Mouse (Mus musculus) right cerebral cortex, adult 18-20 months (tissue): ENCODE measurements at regions not wholly inside any gene's neighbourhood (a gene's known extent, or its start where the extent isn't known, plus 50 kb on each side); places are given as distances from the start of the nearest gene placed in this dataset.

ENCODE experiments used
- DNase-seq: peaks from one replicate; pipeline ENCODE4 v3.0.0; 2022; ENCODE audit warnings: mixed read lengths

DNA sequence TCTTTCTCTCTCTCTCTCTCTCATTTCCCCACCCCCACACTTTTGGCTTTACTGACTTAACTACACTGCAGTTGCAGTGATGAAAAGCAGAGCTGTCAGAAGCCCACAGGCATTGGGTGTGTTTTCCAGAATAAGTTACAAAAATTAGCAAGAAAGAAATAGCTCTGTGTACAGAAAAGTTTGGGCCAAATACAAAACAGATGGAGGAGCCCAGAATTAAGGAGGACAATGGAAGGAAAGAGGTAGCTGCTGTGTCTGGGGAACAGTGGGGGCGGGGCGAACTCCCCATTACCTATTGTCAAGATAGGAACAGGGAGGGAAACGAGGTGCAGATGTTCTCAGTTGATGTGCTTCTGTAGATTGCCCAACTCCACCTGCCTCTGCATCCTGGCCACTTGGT lies 267.4 kb upstream of the Slc30a5 start:
- no peak for DNase-seq

DNA sequence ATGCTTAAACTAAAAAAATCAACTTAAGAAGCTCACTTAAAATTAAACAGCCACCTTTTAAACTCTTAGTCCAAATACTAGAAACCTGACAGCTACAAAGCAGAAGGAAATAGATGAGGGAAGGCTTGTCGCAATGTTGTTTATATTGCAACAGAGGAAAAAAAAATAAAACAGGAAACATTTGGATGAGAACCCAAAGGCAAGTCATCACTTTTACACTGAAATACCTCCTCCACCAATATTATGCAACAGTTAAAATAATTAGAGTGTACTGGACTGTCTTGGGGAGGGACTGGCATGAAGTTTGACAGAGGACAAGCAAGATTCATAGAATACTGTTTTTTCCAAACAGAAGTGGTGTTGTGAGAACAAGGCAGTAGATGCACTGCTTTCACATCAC lies 263.6 kb upstream of the Slc30a5 start:
- no peak for DNase-seq

- no peak for DNase-seq
These were observed 263.0 kb upstream of the Slc30a5 start for GRCm38 (mm10) chr13:101096221-101096620.

- DNase-seq, result no peak
These were observed 262.0 kb upstream of the Slc30a5 start for GRCm38 (mm10) chr13:101095057-101095831.

- no peak for DNase-seq
These were observed 259.5 kb upstream of the Slc30a5 start for GRCm38 (mm10) chr13:101092743-101093131.

- DNase-seq, result peak; percentile 51
These were observed 259.0 kb upstream of the Slc30a5 start for GRCm38 (mm10) chr13:101092033-101092742.

GRCm38 (mm10) chr13:101085182-101085581 lies 252.0 kb upstream of the Slc30a5 start:
- DNase-seq, result no peak

DNA sequence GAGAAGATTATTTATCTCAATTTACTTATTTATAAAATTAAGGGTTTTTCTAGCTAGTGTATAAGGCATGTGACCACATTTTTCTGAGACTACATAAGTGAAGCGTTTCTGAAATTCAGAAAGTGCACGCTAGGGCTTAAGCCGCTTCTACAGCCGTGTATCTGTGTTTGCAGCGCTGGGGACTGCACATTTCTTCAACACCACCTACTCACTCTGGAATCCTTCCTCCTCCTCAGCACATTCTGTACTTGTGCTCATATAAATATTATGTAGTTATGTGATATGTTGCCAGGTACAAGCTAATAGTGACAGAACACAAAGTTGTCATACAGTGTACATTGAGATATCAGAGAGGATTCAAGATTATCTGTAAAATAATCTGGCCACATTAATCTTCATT lies 251.0 kb upstream of the Slc30a5 start:
- peak; percentile 14 for DNase-seq

DNA sequence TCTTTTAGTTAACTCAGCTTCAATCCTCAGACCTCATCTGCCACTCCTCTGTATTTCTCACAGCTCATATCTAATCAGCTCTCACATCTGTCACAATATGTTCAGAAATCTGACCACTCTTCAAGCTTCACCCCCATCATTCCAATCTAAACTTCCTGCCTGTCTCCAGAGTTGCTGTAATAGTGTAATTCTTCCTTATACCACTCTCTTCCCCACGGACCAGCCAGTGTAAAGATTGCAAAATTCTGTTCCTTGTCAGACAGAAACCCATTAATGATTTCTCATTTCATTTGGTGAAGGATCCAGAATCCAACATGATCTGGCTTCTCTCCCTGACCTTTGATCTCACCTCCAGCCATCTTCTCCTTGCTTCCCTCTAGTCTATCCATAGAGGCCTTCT lies 250.2 kb upstream of the Slc30a5 start:
- no peak for DNase-seq

GRCm38 (mm10) chr13:101068489-101068888 lies 235.3 kb upstream of the Slc30a5 start:
- no peak for DNase-seq

DNA sequence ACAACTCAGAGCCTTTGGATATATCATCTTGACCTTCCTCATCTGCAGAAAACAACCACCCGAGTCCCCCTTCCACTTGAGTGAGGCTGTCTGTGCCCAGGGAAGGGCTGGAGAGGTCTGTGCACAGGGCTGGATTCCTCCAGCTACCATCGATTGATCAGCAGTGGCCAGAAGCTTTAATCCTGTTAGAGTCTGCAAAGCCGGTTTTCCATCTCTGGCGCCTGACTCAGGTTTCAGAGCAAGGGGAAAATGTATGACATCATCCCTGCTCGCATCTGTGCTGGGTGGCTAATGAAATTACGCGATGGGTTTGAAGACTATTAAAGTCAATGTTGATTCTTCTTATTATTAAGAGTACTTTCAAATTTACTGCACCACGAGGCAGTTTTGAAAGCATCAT lies 229.4 kb upstream of the Slc30a5 start:
- no peak for DNase-seq

DNA sequence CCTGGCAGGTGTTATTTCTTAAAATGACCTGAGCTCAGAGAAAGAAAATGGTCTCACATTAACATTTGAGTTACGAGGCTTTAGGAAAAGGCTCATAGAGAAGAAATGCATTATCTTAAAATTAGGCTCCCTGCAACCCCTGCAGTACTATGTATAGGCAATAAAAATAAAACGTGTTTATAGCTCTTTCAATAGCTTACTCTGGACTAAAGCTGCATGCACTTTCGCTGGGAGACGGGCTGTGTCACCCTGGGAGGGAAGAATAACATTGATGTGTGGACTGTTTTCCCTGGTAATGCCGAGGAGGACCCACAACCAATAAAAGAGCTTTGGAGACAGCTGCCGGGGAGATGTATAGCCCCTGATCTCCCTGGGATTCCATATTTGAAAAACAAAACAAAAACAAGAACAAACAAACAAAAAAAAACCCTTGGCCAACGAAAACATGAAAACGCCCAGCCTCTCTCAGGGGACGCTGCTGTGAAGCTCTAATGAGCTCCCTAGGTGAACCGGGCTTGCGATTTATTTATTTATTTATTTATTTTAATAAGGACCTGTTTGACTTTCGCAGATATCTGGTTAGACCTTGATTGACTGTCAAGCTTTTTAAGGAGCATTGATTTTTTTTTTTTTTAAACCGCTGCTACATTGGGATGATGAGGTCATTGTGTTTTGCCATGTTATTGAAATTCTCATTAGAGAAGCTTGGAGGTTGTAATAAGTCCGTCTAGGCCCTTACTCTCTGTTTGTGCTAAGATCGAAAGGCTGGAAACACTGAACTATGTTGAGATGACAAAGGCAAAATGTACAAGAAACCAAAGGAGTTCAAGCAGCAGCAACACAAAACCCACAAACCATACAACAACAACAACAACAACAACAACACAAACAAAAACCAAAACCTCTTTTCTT lies 228.3 kb upstream of the Slc30a5 start:
- no peak for DNase-seq

- DNase-seq, result no peak
These were observed 216.3 kb upstream of the Slc30a5 start for GRCm38 (mm10) chr13:101049511-101049910.

DNA sequence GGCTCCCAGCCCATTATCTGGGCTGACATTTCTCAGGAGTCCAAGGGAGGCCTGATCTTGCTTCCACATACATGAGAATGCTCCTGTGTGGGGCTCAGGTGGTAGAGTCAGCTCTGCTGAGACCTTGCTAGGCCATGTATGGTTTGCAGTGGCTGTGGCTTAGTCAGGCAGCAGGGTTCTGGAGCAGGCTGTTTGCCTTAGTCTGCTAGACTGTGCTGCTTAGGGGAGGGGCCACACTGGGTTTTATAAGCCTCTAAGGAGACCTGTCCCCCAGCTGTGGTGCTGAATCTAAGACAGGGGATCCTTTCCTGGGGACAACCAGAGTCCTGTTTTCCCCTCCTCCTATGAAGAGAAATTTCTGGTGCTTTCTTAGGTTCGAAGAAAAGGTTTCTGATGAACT lies 199.4 kb upstream of the Slc30a5 start:
- no peak for DNase-seq

- no peak for DNase-seq
These were observed 192.8 kb upstream of the Slc30a5 start for GRCm38 (mm10) chr13:101026043-101026442.

DNA sequence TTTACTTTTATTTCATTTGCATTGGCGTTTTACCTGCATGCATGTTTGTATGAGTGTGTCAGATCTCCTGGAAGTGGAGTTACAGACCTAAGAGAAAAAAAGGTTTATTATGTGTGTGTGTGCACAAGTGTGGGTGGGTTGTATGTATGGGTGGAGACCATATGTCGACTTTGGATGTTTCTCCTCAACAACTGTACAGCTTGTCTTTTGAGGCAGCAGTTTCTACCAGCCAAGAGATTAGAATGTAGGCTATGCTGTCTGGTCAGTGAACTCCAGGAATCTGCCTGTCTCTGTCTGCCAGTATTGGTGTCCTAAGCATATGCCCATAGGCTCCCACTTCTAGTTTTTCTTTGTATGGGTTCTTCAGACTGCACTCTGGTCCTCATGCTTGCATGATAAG lies 192.3 kb upstream of the Slc30a5 start:
- DNase-seq, result peak; percentile 44

DNA sequence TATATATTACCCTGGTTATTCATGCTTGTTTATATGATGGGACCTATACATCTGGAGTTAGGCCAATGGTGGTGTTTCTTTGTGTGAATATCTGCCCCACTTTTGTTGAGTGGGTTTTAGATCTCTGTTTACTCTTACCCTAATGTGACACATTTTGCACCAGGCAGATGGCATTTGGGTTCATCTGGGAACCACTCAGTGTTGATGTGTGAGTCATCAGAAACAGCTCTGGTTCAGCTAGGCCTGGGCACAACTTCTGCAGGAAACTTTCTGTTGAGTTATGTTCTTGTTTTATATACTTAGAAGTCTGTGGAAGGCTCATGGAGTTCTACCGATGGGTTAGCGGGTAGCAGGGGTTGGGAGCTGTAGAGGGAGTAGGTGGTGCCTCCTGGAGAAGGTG lies 191.7 kb upstream of the Slc30a5 start:
- DNase-seq, result peak; percentile 58

GRCm38 (mm10) chr13:101019272-101019676 lies 186.0 kb upstream of the Slc30a5 start:
- DNase-seq, result no peak

DNA sequence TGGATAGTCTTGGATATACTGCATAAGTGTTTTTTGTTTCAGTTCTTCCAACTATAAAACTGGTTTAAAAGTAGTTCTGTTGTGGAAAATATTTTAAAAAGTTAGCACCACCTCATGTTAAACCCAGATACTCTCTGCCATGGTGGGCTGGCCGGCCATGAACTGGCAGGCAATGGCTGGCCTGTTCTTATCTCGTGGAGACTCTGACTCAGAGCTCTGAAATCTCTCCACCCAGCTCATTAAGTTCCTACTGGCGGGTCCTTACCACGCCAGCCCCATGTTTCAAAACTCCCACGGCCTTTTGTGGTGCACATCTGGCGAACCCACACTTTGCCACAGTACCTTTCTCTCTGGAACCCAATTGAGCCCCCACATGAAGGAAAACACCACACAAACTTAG lies 183.8 kb upstream of the Slc30a5 start:
- DNase-seq, result no peak

GRCm38 (mm10) chr13:101016181-101016580 lies 183.0 kb upstream of the Slc30a5 start:
- no peak for DNase-seq

DNA sequence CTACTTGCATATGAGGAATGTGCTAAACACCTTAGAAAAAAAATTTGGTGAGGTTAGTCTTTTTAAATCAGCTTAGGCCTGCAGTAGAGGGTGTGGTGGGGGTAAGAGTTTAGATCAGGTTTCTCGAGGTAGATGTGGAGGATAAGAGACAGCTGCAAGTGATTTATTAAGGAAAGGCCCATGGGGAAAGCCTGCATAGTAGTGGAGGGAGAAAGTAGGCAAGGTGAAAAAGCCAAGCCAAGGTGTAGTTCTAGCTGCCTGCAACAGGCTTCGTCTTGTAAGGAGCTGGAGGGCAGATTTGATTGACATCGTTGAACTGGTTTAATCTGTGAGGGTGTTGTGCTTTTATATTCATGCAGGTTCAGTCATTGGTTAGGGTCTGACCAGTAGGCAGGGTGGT lies 182.2 kb upstream of the Slc30a5 start:
- no peak for DNase-seq

GRCm38 (mm10) chr13:101013604-101014003 lies 180.4 kb upstream of the Slc30a5 start:
- no peak for DNase-seq

DNA sequence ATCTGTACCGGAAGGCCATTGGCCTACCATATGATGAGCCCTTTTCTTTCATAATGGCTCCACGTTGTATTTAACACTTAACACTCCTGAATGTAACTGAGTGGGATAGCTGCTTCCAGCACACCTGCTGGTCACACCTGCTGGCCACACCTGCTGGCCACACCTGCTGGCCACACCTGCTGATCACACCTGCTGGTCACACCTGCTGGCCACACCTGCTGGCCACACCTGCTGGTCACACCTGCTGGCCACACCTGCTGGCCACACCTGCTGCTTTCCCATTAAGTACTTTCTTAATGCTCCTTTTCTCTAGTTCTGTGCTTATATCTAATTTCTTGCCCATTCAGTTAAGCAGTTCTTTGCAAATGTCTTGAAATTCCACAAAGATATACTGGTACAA lies 157.4 kb upstream of the Slc30a5 start:
- no peak for DNase-seq
